Mouse (Mus musculus): ENCODE data around the gene 4930596D02Rik.

DNA sequence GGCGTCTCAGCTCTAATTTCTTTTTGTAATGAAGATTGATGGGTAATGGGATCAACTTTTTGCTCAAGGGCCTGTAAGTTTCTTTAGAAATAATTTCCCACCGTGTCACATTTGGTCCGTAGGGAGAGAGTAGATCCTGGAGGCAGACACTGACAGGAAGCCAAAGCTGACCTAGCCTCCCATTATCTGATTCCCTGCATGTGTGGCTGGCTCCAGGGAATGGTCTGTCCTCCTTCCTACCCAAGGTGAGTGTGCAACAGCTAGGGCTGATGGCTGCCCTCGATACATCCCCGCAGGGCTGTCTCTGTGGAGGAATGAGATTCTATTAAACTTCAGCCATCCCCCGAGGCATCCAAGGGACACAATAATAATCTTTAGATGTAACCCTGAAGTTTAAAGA is 33.5 kb upstream of the 4930596D02Rik start:
- TF ChIP-seq CHD2 (IDR thresholded peaks at IDR 0.05; ENCODE audit: low read depth, low read length): no peak
- TF ChIP-seq ZNF384 (IDR thresholded peaks at IDR 0.05; ENCODE audit: low read depth, low read length): no peak

All from ES-E14 (cell line).